Mouse (Mus musculus): ENCODE results near the gene Herc1.

The Herc1 gene

DNA sequence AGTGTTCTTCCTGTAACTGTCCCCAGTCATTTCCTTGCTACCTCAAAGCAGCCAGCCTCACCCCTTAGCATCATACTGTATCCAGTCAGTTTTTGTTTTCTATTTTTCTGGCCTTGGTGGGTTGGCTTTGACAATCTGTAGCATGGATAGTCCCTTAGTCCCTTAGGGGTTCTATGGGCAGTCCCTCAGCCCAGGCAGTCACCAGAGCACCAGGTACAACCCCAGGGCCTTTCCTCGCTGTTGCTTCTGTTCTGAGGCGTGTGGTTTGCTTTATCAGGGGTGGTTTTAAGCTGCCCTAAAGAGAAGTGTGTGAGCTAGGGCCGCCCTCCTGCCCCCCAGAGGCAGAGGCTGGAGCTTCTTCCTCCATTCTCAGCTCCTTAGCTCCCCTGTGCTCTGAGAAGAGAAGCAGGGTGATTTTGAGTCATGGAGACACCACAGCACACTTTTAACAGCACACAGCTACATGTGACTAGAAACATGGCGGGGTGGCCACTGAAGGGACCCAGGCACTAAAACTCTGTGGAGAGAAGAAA, 153.7 kb downstream of the Herc1 start:
- DNase-seq: no peak

DNA sequence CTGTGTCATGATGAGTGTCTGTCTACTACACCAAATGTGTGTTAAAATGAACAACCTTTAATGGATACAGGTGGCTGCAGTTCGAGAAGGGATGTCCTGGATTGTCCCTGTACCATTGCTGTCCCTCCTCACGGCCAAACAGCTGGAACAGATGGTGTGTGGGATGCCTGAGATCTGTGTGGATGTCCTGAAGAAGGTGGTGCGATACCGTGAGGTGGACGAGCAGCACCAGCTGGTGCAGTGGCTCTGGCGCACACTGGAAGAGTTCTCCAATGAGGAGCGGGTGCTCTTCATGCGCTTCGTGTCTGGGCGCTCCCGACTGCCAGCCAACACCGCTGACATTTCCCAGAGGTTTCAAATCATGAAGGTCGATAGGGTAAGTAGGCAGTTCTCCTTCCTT, 154.3 kb downstream of the Herc1 start:
- DNase-seq: no peak

DNA sequence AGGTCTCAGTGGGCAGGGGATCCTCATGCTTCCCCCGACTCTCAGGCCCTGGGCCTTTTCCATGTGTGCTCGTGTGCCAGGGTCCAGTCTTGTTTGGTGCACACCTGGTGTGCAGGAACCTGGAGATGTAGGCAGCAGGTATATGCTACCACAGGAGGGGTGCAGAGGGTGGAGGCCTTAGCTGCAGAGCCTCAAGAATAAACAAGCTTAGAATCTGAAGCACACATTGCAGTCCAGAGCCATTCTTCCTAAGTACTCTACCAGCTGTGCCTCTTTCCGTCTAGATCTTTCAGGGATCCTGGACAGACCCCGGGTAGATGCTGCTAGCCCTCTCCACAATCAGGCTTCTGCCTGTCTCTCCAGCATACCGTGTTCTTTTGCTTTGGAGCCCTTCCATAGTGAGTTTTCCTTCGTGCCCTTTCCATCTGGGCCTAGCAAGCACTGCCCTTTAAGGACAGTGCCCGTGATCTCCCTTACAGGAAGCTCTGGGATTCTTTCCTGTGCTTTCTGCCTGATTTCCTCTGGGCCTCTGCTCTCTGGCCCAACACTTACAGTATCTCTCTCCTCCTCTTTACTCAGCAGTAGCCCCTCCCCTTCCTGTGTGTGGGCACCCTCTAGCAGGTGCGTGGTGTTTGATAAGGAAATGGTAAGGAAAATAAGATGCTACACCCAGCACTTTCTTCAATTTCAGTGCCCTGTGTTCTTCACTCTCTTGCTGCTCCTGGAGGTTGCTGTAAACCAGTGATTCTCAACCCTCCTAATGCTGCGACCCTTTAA, 155.1 kb downstream of the Herc1 start:
- DNase-seq: no peak

DNA sequence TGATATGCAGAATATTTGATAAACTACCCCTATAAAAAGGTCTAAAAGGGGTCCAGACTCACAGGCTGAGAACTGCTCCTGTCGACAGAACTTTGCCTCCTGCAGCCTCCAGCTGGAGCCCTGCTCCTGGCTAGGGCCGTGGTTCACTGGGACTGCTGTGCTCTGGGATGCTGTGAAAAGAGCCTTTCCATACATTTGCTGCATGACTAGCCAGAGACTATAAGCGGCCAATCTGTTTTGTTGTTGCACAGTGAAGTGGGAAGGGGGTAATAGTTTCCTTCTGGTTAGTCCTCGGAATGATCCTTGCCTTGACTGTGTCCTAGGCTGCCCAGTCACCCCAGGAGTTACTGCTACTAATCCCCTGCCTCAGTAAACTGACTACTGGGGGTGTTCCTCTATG, 155.8 kb downstream of the Herc1 start:
- no peak for DNase-seq

DNA sequence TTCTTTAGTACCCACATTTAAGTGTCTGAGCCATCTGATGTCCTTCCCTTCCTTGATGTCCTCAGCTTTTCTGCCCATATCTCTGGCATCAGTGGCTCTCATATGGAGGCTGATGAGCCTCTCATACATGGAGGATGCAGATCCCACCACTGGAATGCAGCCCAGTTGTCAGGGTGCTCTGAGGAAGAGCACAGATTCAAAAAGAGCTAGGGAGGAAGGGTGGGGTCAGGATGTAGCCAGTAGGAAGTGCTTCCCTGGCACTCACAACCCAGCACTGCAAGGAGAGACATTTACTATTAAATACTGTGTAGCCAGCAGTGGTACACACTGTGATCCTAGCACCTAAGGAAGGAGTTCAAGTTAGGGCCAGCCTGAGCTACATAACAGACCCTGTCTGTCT, 156.2 kb downstream of the Herc1 start:
- DNase-seq: no peak

DNA sequence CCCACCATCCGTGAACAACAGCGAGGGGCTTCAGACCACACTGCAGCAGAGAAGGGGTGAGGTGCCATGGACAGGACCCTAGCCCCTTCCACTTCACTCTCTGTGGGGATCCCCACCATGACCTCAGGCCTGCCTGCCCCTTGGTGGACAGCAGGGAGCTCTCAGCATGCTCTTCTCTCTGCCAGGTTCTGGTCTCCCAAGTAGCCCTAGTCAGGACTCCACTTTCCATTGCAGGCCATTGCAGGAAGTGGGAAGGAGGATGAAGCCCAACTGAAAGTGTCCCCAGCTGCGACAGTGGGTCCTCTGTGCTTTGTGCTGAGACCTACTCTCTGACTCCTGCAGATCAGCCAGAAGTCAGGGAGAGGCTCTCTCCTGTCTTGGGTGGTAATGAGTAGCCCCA, 157.4 kb downstream of the Herc1 start:
- no peak for DNase-seq

DNA sequence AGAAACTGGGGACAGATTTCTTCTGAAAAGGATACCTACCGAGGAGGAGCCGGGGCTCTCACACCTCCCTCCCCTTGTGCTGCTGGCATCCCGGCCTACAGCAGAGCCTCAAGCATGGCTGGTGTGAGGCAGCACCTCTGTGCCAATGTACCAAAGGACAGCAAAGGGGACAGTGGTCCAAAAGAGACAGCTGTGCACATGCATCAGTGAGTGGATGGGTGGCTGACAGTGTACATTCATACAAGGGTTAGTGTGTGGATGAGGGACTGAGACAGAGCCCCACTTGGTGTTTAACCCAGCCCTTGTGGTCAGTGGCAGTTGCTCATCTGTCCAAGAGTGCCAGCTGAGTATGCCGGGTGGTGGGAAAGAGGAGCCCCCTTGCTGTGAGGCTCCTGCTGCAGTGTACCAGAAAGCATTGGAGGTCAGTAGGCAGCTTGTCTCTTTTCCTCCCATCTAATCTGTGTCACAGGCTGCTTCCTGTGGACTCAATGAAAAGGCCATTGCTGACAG, 158.7 kb downstream of the Herc1 start:
- no peak for DNase-seq

DNA sequence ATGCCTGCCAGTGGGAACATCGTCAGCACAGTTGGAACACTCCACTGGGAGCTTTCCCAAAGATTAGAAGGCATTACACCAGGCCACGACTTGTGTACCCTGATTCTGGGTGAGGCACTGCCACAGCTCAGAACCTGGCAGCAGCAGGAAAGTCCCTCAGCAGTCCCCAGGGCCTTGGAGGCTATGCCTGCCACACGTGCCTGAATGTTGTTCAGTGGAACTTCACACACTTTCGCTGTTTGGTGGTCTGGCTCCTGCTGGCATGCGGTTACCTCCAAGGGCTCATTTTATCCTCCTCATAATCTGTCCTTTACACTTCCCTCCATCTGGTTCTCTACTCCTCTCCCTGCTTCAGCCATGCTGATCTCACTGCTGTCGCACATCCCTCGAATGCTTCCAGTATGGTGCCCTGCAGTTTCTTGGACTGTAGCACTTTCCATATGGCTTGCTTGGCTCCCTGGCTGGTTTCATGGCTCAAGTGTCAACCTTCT, 160.1 kb downstream of the Herc1 start:
- no peak for DNase-seq

DNA sequence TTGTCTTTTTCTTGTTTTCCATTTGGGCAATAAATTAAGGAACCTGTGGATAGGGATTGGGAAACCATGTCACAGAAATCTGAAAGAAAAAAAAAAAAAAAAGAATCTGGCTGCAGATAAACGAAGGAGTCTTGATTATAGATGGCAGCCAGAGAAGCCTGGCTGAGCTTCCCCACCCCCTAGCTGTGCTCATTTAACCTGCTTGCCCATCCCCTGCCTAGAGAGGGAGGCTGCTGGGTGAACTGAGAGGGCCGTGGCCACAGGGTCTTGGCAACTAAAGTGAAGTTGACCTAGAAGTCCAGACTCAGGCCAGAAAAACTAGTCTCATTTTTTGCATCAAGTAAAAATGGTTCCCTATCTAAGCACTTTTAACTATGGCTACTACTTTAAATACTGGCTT, 160.7 kb downstream of the Herc1 start:
- DNase-seq: no peak

DNA sequence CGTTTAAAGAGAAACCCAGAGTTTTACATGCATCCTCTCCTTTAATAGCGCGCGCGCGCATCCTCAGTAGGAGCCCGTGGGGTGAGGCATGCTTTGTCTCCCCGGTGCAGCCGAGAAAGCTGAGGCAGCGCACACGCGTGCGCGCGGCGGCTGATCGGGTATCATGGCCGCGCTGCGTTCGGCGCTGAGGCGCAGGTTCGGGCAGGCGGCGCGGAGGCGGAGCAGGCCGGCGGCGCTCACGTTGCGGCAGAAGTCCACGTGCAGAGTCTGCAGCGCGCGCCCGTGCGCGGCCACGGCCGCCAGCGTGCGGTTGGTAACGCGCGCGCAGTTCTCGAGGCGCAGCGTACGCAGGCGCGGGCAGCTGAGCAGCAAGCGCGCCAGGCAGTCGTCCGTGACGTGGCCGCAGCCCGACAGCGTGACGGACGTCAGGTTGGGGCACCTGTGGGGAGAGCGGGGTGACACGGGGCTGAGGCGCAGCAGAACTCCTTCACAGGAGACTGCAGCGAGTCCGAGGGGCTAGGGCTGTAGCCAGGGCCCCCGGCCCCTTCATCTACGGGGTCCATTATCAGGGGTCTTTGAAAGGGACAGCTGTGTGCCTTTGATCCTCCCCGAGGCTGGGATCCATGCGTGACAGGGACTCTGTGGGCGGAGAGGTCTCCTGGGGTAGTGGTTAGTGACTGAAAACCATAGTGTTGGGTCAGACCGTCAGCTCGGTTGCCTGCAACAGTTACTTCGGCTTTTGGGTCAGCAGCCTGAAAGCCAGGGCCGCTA, 161.5 kb downstream of the Herc1 start:
- DNase-seq: peak; percentile 85 to 88

DNA sequence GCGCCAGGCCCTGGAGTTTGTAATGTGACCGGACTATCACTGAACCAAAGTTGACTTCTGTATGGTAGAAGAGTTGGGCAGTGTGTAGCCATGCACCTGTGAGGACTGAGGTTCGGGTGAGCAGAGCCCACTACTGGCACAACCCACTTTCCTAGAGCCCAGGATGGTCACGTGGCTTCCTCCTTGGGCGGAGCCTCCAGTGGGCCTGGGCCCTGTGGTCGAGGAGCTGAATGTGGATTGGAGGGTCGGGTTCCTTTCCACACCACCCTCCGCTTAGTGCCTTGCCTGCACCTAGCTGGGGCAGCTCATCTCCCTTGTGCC, 162.1 kb downstream of the Herc1 start:
- DNase-seq: peak; percentile 75 to 76

DNA sequence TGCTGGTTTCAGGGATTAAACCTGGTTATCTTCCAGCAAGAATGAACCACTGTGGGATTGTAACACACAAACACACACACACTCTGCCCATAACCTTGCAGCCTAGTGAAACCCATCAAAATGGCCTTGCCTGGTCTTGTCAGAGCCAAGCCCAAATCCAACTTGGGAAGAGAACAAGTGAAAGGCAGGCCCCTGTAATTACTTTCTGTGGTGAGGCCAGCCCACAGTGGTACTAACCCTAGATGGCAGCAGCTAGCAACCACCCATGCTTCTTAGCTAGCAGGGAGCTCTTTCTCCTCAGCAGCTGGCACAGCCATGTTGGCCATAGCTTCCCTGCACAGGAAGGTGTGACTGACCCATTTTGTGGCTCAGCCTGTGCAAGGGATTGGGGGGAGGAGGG, 162.9 kb downstream of the Herc1 start:
- no peak for DNase-seq

DNA sequence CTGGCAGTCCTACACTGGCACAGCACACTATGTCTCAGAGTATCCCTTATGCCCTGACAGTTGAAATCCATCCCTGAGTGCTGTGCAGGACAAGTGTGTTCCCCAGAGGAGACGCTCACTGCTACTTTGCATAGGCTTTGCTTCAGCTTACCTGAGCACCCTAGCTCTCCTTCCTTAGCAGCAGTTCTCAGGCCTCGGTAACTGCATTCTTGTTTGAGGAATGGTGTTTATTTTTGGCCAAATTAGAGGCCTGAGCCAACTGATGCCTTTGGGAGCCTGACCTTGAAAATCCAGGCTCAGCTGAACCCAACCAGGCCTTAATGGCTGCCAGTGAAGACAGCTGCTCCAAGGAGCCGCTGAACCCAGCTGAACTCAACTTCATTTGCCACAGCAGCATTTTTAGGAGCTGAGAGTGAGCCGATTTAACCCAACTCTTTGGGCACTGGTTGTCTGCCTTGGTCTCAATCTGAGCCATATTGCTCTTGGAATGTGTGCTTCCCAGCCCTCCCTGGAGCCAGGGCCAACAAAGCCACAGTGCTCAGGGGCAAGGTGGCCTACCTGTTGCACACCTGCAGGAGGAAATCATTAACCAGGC, 163.5 kb downstream of the Herc1 start:
- no peak for DNase-seq

DNA sequence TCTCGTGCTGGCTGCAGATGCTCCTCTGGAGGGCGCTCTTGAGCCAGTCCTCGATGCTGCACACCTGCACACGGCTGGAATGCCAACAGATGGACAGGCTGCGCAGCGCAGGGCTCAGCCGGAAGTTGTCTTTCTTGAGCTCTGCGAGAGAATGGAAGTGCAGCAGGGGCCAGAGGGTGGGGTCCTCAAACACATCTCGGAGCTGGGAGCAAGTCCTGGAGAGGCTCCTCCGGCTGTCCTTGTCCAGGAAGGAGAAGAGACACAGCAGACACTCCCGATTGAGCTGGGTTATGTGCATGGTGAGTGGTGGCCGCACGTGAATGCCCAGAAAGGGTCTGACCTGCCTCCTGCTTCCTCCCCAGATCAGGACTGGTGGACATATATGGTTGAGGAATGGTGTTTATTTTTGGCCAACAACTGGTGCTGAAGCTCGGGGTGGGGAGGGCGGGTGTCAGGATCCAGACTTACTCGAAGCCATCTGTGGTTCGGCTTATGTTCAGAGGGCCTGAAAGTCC, 164.1 kb downstream of the Herc1 start, which contains the start of gene Fbxl22:
TSS of gene Fbxl22 (minus strand) at position 338 of the 515 bp plus-strand sequence.
- DNase-seq: peak in 1 of 2 experiments; percentile 34

DNA sequence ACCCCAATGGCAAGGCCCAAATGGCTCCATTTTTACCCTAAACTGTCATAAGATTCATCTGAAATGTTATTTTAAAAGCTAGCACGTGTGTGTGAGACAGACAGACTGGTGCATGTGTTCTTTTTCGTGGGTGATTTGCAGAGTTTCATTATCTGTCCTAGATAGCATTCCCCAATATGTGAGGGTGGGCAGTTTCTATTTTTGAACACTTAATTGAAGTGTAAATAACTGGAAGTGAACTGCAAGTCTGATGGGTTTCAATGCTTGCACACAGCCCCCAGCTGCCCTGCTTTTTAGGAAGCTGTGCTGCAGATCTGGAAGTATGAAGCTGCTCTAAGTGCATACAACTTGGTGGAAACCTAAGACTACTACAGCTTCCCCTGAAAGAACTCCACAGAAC, 164.9 kb downstream of the Herc1 start:
- DNase-seq: no peak

DNA sequence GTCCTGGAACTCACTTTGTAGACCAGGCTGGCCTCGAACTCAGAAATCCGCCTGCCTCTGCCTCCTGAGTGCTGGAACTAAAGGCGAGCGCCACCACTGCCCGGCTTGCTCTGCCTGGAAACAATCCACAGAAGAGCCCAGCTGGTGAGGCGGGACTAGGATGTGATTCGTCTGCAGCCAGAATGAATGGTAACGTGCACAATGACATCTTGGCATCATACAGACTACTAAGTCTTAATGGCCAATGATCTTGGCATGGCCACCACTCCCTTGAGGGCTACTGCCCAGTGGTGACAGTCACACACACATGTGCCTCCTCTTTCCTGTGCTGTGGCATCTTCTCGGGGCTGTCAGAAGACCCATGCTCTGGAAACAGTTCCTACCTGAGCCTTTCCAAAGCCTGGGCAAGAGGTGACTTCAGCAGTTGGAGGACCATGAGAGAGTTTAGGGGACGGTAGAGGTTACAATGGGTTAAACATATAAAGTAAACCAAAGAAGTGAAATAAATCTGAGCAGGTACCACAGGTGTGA, 165.5 kb downstream of the Herc1 start:
- DNase-seq: no peak

DNA sequence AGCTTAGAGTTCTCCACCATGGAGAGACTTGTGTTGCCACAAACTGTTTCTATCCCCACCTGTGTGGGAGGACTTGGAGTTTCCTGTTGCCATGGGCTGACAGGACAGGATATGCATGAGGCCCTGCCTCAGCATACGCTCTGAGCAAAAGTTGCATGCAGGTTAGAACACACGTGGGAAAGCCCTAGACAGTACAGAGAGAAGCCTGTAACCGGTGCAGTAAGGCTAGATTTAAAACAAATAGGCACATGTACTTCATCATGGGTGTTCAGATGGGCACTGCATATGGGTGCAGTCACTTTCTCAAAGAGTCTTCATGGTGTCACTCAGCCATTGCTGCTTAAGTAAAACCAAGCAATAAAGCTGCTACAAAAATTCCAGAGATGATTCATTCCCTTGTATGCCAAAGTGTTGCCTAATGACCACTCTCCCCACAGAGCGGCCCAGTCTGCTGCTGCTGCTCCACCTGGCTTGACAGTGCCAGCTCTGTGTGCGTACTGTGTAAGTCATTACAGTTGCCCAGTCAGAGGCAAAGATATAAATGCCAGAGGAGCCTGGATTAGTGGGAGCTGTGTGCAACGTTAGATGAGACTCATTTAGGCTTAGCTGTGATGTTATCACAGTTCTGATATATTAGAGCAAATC, 166.2 kb downstream of the Herc1 start:
- DNase-seq: no peak

DNA sequence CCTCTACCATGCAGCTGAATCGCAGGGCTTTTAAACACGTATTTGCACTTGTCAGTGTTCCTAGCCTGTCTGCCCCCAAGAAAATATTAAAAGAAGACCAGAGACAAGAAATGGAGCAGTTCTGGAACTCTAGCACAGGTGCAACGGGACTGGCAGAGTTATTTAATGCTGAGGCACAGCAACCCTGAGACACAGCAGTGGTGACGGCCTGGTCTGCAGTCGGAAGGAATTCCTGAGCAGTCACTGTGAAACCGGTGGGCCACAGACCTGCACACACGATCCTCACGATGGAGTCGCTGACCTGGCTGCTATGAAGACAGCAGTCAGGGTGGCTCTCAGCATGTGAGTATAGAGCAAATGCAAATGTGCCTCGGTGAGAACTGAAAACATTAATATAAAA, 167.5 kb downstream of the Herc1 start:
- DNase-seq: no peak

DNA sequence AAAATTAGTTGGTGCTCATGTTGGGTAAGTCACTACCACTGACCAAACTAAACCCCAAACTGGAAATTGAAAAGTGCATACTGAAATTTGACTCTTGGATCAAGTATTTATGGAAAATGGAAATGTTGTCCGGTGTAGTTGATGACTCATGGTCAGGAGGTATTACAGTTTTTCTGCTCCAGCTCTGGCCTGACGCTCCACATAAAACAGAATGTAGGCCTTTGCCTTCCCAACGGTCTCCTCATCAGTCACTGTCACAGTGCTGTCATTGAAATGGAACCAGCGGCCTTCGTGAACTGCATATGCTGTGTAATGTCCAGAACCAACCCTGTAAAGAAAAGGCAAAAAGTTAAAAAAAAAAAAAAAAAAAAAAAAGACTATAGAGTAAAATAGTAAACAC, 168.0 kb downstream of the Herc1 start:
- DNase-seq: no peak

DNA sequence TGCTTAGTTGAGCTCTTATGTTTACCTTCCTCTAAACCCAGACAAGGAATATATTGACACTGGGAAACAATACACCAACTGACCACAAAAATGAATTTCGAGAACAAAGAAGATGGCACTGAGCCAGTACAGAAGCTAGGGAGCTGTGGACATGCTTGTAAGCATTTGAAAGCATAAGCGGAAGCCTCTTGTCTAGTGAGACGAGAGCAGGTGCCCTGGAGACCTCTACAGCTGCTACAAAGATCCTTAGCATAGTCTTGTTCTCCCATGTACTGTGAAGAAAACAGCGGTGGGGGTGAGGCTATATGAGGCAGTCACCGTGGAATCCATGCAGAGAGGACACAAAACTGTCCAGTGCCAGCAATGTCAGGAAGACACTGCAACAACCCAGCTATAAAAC, 168.7 kb downstream of the Herc1 start:
- DNase-seq: no peak

DNA sequence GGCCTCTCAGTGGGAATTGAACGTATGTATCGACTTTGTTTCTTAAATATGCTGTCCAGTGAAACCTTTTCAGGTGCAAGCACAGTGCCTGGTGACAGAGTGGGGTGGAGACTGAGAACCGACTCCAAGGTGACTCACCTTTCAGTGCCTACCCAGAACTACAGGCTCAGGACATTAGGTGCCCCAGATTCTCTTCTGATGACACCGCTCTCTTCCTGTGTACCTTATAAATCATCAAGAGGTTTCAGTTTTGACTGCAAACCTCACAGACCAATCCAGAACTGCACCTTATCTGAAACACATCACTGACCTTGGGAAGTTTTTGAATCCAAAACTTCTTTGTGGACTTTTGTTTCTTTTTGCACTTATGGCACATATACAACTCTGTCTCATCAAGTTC, 170.0 kb downstream of the Herc1 start:
- DNase-seq: no peak

DNA sequence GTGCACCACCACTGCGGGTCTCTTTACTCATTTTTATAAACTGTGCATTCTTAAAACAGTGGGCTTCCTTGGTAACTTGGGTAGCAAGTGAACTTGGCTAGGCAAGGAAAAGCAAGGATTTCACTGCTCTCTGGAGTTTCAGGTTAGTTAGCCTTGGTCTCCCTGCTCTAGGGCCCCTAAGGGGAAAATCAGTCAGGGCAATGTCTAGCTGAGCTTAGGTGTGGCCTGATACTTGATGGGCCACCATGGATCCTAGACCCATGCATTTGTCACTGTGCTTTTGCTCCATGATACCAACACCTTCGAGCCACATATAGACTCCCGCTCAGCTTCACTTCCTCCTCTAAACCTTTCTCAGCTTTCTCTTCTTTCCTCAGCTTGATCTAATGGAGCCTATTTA, 171.3 kb downstream of the Herc1 start:
- DNase-seq: no peak
